Mouse (Mus musculus): ENCODE measurements at regions not wholly inside any gene's neighbourhood (a gene's known extent, or its start where the extent isn't known, plus 50 kb on each side); places are given as distances from the start of the nearest gene placed in this dataset.

- Histone ChIP-seq H3K27ac (replicated peaks; ENCODE audit: low read depth, low read length) (no peak overlapping the region), H3K4me1 (ENCODE audit: control insufficient read depth, insufficient read depth, low read length) (no peaks in the 10 kb centered on the region), H3K9me3 (ENCODE audit: control insufficient read depth, low read length) (no peaks in the 10 kb centered on the region), H3K4me2 (ENCODE audit: low read depth, low read length) (no peak overlapping the region), H3K27me3 (replicated peaks; ENCODE audit: control insufficient read depth, insufficient read depth, low read length) (no peaks in the 10 kb centered on the region), H3K9ac (ENCODE audit: low read depth, low read length) (no peak overlapping the region), H3K4me3 (ENCODE audit: low read depth, low read length) (no peak overlapping the region), H3K36me3 (ENCODE audit: control insufficient read depth, insufficient read depth, low read length) (no peaks in the 10 kb centered on the region)
- ATAC-seq (ENCODE audit: low read depth) (peak; percentile 70; the same call in 1 of the 2 replicates), DNase-seq (ENCODE audit: low spot score) (peak; percentile 64)
- 56% methylated on average over 11 of the region's 11 CpGs for WGBS
These were observed 53.0 kb upstream of the Car8 start for GRCm38 (mm10) chr4:8291528-8292492.

DNA sequence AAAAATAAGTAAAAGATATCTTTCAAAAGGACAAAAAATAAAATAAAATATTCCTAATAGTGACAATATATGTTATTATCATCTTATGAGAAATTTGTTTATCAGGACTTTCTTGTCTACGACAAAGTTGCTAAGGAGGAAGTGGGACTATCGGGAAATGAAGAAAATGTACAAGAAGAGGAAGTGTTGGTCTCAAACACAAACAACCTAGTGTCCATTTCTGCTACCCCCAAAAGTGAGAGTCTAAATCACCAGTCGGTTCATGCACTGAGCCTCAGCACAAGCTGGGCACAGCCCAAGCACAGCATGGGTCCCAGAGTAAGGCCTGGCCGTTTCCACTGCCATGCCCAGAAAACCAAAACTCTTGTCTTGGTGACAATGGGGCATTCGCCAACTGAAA, 51.1 kb upstream of the Car8 start:
- H3K4me2 ChIP-seq (ENCODE audit: low read depth, low read length): no peak overlapping the region
- no peak overlapping the region for H3K27ac ChIP-seq (replicated peaks; ENCODE audit: low read depth, low read length)
- no peak overlapping the region for H3K4me3 ChIP-seq (ENCODE audit: low read depth, low read length)
- H3K4me1 ChIP-seq (ENCODE audit: control insufficient read depth, insufficient read depth, low read length): no peaks in the 10 kb centered on the region
- WGBS: 82% methylated on average over 5 of the region's 5 CpGs
- H3K9me3 ChIP-seq (ENCODE audit: control insufficient read depth, low read length): no peaks in the 10 kb centered on the region
- no peaks in the 10 kb centered on the region for H3K27me3 ChIP-seq (replicated peaks; ENCODE audit: control insufficient read depth, insufficient read depth, low read length)
- no peak overlapping the region for H3K9ac ChIP-seq (ENCODE audit: low read depth, low read length)
- no peak for DNase-seq (ENCODE audit: low spot score)
- no peaks in the 10 kb centered on the region for H3K36me3 ChIP-seq (ENCODE audit: control insufficient read depth, insufficient read depth, low read length)
- no peak for ATAC-seq (ENCODE audit: low read depth)
